Mouse (Mus musculus) liver, embryonic 11.5 days (tissue): ENCODE results near the gene Chuk. TPM values are rescaled to one million over a fixed set of nuclear protein-coding genes. Genes with fewer than 3 reads are reported as not detected.
A peak's percentile ranks its signal among the peaks of the same experiment; 100 is the strongest.

Experiments used
- ATAC-seq: fragments of 200-750 bp; cut with Nextera tagmentation; replicated peaks from 2 replicates; pipeline ENCODE4 v1.8.0; 2017; ENCODE audit warnings: moderate number of reproducible peaks, mild to moderate bottlenecking, moderate TSS enrichment, moderate library complexity; ENCODE audit not compliant: low FRiP score
- DNase-seq: peaks from one replicate; pipeline ENCODE4 v3.0.0-alpha.2; 2017; ENCODE audit warnings: low spot score
- H3K27ac ChIP-seq: fragments of 300-500 bp; sonication (generic); 2 replicates; pipeline ENCODE4 v1.5.1; 2014; ENCODE audit warnings: mild to moderate bottlenecking, low read depth, low read length, control low read depth
- H3K27me3 ChIP-seq: fragments of 300-500 bp; sonication (generic); replicated peaks from 2 replicates; pipeline ENCODE4 v1.6.1; 2014; ENCODE audit warnings: low read length, mixed read lengths; ENCODE audit not compliant: control insufficient read depth, insufficient read depth
- H3K36me3 ChIP-seq: fragments of 300-500 bp; sonication (generic); 2 replicates; pipeline ENCODE4 v1.6.1; 2014; ENCODE audit warnings: mild to moderate bottlenecking, low read length, moderate library complexity, mixed read lengths; ENCODE audit not compliant: control insufficient read depth, insufficient read depth
- H3K4me1 ChIP-seq: fragments of 300-500 bp; sonication (generic); replicated peaks from 2 replicates; pipeline ENCODE4 v1.6.1; 2014; ENCODE audit warnings: low read length, mixed read lengths; ENCODE audit not compliant: control insufficient read depth, insufficient read depth
- H3K4me2 ChIP-seq: fragments of 300-500 bp; sonication (generic); 2 replicates; pipeline ENCODE4 v1.6.1; 2014; ENCODE audit warnings: mild to moderate bottlenecking, control low read depth, moderate library complexity
- H3K4me3 ChIP-seq: fragments of 300-500 bp; sonication (generic); 2 replicates; pipeline ENCODE4 v1.5.1; 2014; ENCODE audit warnings: low read depth, low read length, control low read depth
- H3K9ac ChIP-seq: fragments of 300-500 bp; sonication (generic); 2 replicates; pipeline ENCODE4 v1.6.1; 2014; ENCODE audit warnings: low read depth, low read length, control low read depth
- H3K9me3 ChIP-seq: fragments of 300-500 bp; sonication (generic); 2 replicates; pipeline ENCODE4 v1.6.1; 2016; ENCODE audit warnings: low read length, inconsistent platforms, mixed read lengths; ENCODE audit not compliant: control insufficient read depth
- WGBS: fragments of 180-500 bp; shearing (Covaris S2); extraction: QIAGEN DNeasy Blood & Tissue Kit; methylation state at CpG from one replicate; pipeline ENCODE4 v1.1.7; 2014; 5-methylcytosine and 5-hydroxymethylcytosine counted together
- polyA plus RNA-seq: library from polyadenylated mRNA; unstranded; fragments of >200 nt; fragmentation: Nextera tagmentation; extraction: Ambion mirVana; gene quantifications from 2 replicates; pipeline ENCODE4 v1.2.1, GENCODE M21; 2014

Gene Chuk
- polyA plus RNA-seq, 1 experiment from 2014 or later: 42.2 TPM

GRCm38 (mm10) chr19:44067323-44068049, 39.8 kb downstream of the Chuk start:
- Histone ChIP-seq H3K27me3 (no peaks in the 10 kb centered on the region), H3K27ac (no peak overlapping the region), H3K9me3 (no peaks in the 10 kb centered on the region), H3K4me2 (peak overlapping the region; percentile 37), H3K4me1 (peaks cover 3% of the 10 kb centered on the region), H3K9ac (no peak overlapping the region; the same call in 1 of the 2 replicates), H3K36me3 (peaks cover 4% of the 10 kb centered on the region; the same call in 1 of the 2 replicates), H3K4me3 (no peak overlapping the region)
- no peak for ATAC-seq
- DNase-seq: no peak
- 70% methylated on average over 9 of the region's 9 CpGs for WGBS

- Histone ChIP-seq H3K27ac (no peak overlapping the region), H3K4me3 (no peak overlapping the region), H3K4me2 (no peak overlapping the region), H3K4me1 (peaks cover 3% of the 10 kb centered on the region; the same call in 1 of the 2 replicates), H3K9me3 (no peaks in the 10 kb centered on the region), H3K27me3 (no peaks in the 10 kb centered on the region), H3K36me3 (peaks cover 5% of the 10 kb centered on the region; the same call in 1 of the 2 replicates), H3K9ac (no peak overlapping the region)
- DNase-seq (no peak), ATAC-seq (no peak)
- 93% methylated on average over 2 of the region's 2 CpGs for WGBS
Observed at GRCm38 (mm10) chr19:44064734-44065133, 42.5 kb downstream of the Chuk start.

GRCm38 (mm10) chr19:44063773-44064172, 43.5 kb downstream of the Chuk start:
- 83% methylated on average over 7 of the region's 7 CpGs for WGBS
- ATAC-seq: no peak
- H3K36me3 ChIP-seq: peaks cover 9% of the 10 kb centered on the region; the same call in 1 of the 2 replicates
- 0 out of 2 replicates have a peak, but pooled peaks cover 3% of the 10 kb centered on the region for H3K4me1 ChIP-seq
- no peaks in the 10 kb centered on the region for H3K27me3 ChIP-seq
- no peak overlapping the region for H3K9ac ChIP-seq
- H3K4me2 ChIP-seq: no peak overlapping the region
- no peak overlapping the region for H3K4me3 ChIP-seq
- H3K9me3 ChIP-seq: no peaks in the 10 kb centered on the region
- no peak for DNase-seq
- H3K27ac ChIP-seq: no peak overlapping the region

- no peaks in the 10 kb centered on the region for H3K4me1 ChIP-seq
- DNase-seq: no peak
- WGBS: 80% methylated on average over 3 of the region's 3 CpGs
- no peaks in the 10 kb centered on the region for H3K27me3 ChIP-seq
- H3K27ac ChIP-seq: no peak overlapping the region
- no peak overlapping the region for H3K4me2 ChIP-seq
- no peaks in the 10 kb centered on the region for H3K9me3 ChIP-seq
- H3K9ac ChIP-seq: no peak overlapping the region
- ATAC-seq: no peak
- no peak overlapping the region for H3K4me3 ChIP-seq
- H3K36me3 ChIP-seq: peaks cover 15% of the 10 kb centered on the region; the same call in 1 of the 2 replicates
Observed at GRCm38 (mm10) chr19:44060226-44060625, 47.1 kb downstream of the Chuk start.

- H3K36me3 ChIP-seq: peaks cover 13% of the 10 kb centered on the region; the same call in 1 of the 2 replicates
- no peak overlapping the region for H3K9ac ChIP-seq
- H3K4me1 ChIP-seq: no peaks in the 10 kb centered on the region
- H3K4me2 ChIP-seq: no peak overlapping the region
- H3K27me3 ChIP-seq: no peaks in the 10 kb centered on the region
- ATAC-seq (no peak), DNase-seq (no peak)
- 80% methylated on average over 4 of the region's 4 CpGs for WGBS
- no peak overlapping the region for H3K4me3 ChIP-seq
- no peaks in the 10 kb centered on the region for H3K9me3 ChIP-seq
- H3K27ac ChIP-seq: no peak overlapping the region
Observed at GRCm38 (mm10) chr19:44055173-44055826, 52.0 kb downstream of the Chuk start.

DNA sequence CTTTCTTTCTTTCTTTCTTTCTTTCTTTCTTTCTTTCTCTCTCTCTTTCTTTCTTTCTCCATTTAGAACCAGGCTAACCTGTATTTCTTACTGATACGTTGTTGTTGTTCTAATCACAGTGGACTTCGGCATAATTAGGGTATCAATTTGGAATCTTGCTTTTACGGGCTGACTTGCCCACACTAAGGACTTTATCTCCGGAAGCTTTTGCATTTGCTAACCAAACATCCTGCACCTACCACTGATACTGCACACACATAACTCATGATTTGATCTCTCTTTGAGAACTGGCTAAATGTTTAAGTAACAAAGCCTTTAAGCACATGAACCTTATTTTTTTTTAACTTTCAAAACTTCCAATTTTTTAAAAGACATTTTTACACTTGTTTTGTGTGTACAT, 56.9 kb downstream of the Chuk start:
- WGBS: 64% methylated on average over 4 of the region's 4 CpGs
- no peaks in the 10 kb centered on the region for H3K9me3 ChIP-seq
- no peak overlapping the region for H3K9ac ChIP-seq
- H3K4me1 ChIP-seq: no peaks in the 10 kb centered on the region
- peaks cover 7% of the 10 kb centered on the region; the same call in 1 of the 2 replicates for H3K36me3 ChIP-seq
- ATAC-seq: no peak
- no peak overlapping the region for H3K27ac ChIP-seq
- H3K27me3 ChIP-seq: no peaks in the 10 kb centered on the region
- H3K4me3 ChIP-seq: no peak overlapping the region
- H3K4me2 ChIP-seq: no peak overlapping the region
- DNase-seq: no peak

DNA sequence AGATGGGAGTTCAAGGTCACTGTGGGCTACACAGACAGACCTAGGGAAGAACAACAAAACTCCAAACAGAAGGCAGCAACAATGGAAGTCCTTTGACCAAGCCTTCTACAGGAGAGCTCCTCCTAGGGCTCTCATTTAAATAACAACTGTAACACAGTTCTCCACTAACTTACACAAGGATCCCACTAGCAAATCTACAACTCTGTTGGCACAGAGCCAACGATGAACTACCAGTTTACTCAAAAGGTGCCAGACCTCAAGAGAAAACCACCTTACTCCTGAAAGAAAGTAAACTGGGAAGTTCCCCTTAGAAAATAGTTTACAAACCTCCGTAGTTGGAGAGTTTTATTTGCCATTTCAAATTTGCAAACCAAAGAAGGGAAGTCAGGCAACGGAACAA, 58.0 kb downstream of the Chuk start:
- ATAC-seq: no peak
- H3K27me3 ChIP-seq: no peaks in the 10 kb centered on the region
- 73% methylated on average over 3 of the region's 3 CpGs for WGBS
- H3K4me1 ChIP-seq: no peaks in the 10 kb centered on the region
- no peak overlapping the region for H3K27ac ChIP-seq
- DNase-seq: no peak
- no peak overlapping the region for H3K4me2 ChIP-seq
- H3K9ac ChIP-seq: no peak overlapping the region
- H3K9me3 ChIP-seq: no peaks in the 10 kb centered on the region
- peaks cover 6% of the 10 kb centered on the region; the same call in 1 of the 2 replicates for H3K36me3 ChIP-seq
- H3K4me3 ChIP-seq: no peak overlapping the region

DNA sequence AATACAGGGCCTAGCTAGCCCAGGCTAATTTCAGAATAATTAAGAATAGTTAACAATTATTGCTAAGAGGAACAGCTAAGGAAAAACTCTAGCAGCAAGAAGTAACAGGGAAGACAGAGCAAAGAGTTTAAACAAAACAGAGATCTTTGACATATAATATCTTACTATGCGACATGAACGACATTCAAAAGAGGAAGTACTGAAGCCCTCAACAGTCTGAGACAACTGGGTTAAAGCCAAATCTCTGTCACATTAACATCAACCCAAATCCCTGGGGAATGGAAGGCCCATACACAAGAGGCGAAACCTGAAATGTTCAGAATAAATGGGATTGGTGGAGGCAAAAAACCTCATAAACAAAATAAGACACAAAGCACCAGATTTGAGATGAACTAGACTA, 61.4 kb downstream of the Chuk start:
- Histone ChIP-seq H3K9me3 (no peaks in the 10 kb centered on the region), H3K4me2 (no peak overlapping the region), H3K4me1 (no peaks in the 10 kb centered on the region), H3K9ac (no peak overlapping the region), H3K27ac (no peak overlapping the region), H3K36me3 (peaks cover 3% of the 10 kb centered on the region; the same call in 1 of the 2 replicates), H3K4me3 (no peak overlapping the region), H3K27me3 (no peaks in the 10 kb centered on the region)
- WGBS: 76% methylated on average over 3 of the region's 3 CpGs
- DNase-seq (no peak), ATAC-seq (no peak)
